Mouse (Mus musculus): ENCODE measurements around the gene Plekha1. TPM values are rescaled to one million over a fixed set of nuclear protein-coding genes. Genes with fewer than 3 reads are reported as not detected.
A peak's percentile ranks its signal among the peaks of the same experiment; 100 is the strongest.

The Plekha1 gene
- total and polyA plus RNA-seq, 3 experiments: 0.23 to 8.3 (median 0.36) TPM

DNA sequence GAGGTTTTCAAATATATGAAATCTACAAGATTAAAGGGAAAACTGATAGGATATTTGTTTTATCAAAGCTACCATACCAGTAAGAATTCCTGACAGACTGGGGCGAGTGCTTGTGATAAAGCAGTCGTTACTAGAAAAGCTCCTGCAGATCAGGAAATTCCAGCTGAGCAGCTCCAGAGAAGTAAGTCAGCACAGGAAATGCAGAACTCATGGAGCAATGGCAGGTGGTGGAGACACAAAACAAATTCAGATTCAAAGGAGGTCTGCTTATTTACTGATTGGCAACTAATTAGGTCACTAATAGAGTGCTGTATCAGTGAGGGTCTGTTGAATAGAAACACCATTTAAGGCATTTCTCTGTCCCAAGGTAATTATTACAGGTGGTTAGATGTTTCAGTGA is 25.3 kb downstream of the Plekha1 start:
- in situ Hi-C loops (cut with MboI; ENCODE audit: low pct_ligation_motif_present, low pct_unique_long_range_greater_than_20kb, low sequenced_read_pairs): no loop called here
- no peaks in the 10 kb centered on the region for H3K36me3 ChIP-seq (replicated peaks in 1 of 2; ENCODE audit: control insufficient read depth in 1 of 2, insufficient read depth in 1 of 2, low read length in 1 of 2)
- H3K4me1 ChIP-seq (ENCODE audit: control insufficient read depth in 1 of 2, insufficient read depth in 2 of 2): peaks cover 0 to 27% of the 10 kb centered on the region in 2 experiments; a peak in 2 of 4 replicates
- TF ChIP-seq RAD21 (IDR thresholded peaks at IDR 0.05; ENCODE audit: low read depth, low read length) (no peak), PAX5 (IDR thresholded peaks at IDR 0.05; ENCODE audit: low read length) (no peak), MXI1 (IDR thresholded peaks at IDR 0.05; ENCODE audit: low read depth, low read length) (no peak), USF2 (conservative IDR thresholded peaks at IDR 0.05; ENCODE audit: low read depth, low read length) (no peak), SMC3 (IDR thresholded peaks at IDR 0.05; ENCODE audit: low read depth, low read length) (no peak), E2F4 (IDR thresholded peaks at IDR 0.05; ENCODE audit: insufficient replicate concordance, low read depth, low read length) (no peak)
- H3K9me3 ChIP-seq (replicated peaks; ENCODE audit: low read length): no peaks in the 10 kb centered on the region
- no peak overlapping the region for H3K9ac ChIP-seq (ENCODE audit: insufficient read depth, low read depth)
- no peak overlapping the region for H3K4me2 ChIP-seq (ENCODE audit: insufficient read depth, low read depth, poor library complexity, severe bottlenecking)
- dilution Hi-C loops (cut with MboI; ENCODE audit: extremely low pct_ligation_motif_present, extremely low pct_unique_long_range_greater_than_20kb, low sequenced_read_pairs): no loop called here
- no peak overlapping the region for H3K27ac ChIP-seq (ENCODE audit: insufficient read depth, low read depth)
- no peak overlapping the region for H3K4me3 ChIP-seq (replicated peaks in 1 of 3; ENCODE audit: low read depth in 2 of 3, low read length in 2 of 3, poor library complexity in 1 of 3)
- H3K27me3 ChIP-seq (replicated peaks): peaks cover 2% of the 10 kb centered on the region
- DNase-seq (ENCODE audit: extremely low read depth): no peak
- H3K79me2 ChIP-seq (replicated peaks; ENCODE audit: control insufficient read depth, extremely low read depth, insufficient read depth, poor library complexity, severe bottlenecking): no peaks in the 10 kb centered on the region

DNA sequence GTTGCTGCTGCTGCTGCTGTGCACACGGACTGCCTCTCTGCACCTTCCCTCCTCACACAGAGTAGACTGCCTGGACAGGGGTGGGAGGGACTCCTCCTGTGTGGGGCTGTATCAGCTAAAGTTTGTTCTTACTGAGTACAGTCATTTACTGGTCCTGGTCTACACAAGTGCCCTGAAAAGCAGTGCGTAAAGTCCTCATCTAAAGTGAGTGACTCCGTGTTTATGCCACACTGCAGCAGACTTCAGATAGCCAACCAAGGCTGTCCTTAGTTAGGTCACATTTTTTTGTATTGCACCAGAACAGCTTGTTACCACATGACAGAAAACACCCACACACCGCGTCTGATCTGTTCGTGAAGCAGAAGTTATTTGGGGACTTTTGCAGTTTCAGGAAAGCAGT is 27.4 kb downstream of the Plekha1 start:
- no peaks in the 10 kb centered on the region for H3K79me2 ChIP-seq (replicated peaks; ENCODE audit: control insufficient read depth, extremely low read depth, insufficient read depth, poor library complexity, severe bottlenecking)
- no peaks in the 10 kb centered on the region for H3K36me3 ChIP-seq (replicated peaks in 1 of 2; ENCODE audit: control insufficient read depth in 1 of 2, insufficient read depth in 1 of 2, low read length in 1 of 2)
- no peak overlapping the region for H3K4me2 ChIP-seq (ENCODE audit: insufficient read depth, low read depth, poor library complexity, severe bottlenecking)
- peaks cover 0 to 31% of the 10 kb centered on the region in 2 experiments; a peak in 2 of 4 replicates for H3K4me1 ChIP-seq (ENCODE audit: control insufficient read depth in 1 of 2, insufficient read depth in 2 of 2)
- dilution Hi-C loops (cut with MboI; ENCODE audit: extremely low pct_ligation_motif_present, extremely low pct_unique_long_range_greater_than_20kb, low sequenced_read_pairs): no loop called here
- TF ChIP-seq POLR2A (IDR thresholded peaks at IDR 0.05; ENCODE audit: low read depth, low read length) (no peak), MEF2A (IDR thresholded peaks at IDR 0.05; ENCODE audit: borderline replicate concordance, low read depth, low read length) (no peak), RCOR1 (conservative IDR thresholded peaks at IDR 0.05; ENCODE audit: low read depth, low read length) (no peak)
- peaks cover 2% of the 10 kb centered on the region for H3K27me3 ChIP-seq (replicated peaks)
- in situ Hi-C loops (cut with MboI; ENCODE audit: low pct_ligation_motif_present, low pct_unique_long_range_greater_than_20kb, low sequenced_read_pairs): no loop called here
- no peak overlapping the region for H3K9ac ChIP-seq (ENCODE audit: insufficient read depth, low read depth)
- H3K4me3 ChIP-seq (replicated peaks in 1 of 3; ENCODE audit: low read depth in 2 of 3, low read length in 2 of 3, poor library complexity in 1 of 3): no peak overlapping the region
- no peak overlapping the region for H3K27ac ChIP-seq (ENCODE audit: insufficient read depth, low read depth)
- peak; percentile 24 for DNase-seq (ENCODE audit: extremely low read depth)
- no peaks in the 10 kb centered on the region for H3K9me3 ChIP-seq (replicated peaks; ENCODE audit: low read length)

DNA sequence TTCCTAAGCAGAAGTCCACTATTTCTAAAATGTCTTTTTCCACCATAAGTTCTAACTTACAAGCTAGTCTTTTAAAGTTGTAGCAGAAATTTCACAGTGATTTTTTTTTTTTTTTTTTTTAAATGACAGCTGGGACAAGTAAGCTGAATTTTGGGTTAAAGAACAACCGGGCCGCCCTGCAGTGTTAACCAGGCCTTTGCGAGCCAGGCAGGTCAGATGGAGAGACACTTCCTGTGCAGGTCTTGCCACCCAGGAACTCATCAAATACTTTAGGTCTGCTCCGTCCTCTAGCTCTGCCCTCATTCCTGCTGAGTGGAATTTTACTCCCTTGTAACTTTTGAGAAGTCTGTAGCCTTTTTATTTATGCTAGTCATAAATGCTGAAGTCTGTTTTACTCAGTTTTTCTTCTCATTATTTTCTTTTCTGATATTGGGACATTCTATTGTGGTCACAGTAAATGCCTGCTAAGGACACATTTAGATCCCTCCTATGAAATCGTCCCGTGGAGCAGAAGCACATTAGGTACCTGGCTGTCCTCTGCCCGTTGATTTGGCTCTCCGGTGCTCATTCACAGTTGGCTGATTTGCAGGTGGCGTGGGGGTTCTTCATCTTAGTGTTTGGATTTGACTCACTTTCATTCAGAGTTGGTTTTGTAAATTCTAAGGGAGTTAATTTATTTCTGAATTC is 29.5 kb downstream of the Plekha1 start:
- Histone ChIP-seq H3K9me3 (replicated peaks; ENCODE audit: low read length) (no peaks in the 10 kb centered on the region), H3K4me2 (ENCODE audit: insufficient read depth, low read depth, poor library complexity, severe bottlenecking) (no peak overlapping the region), H3K36me3 (replicated peaks in 1 of 2; ENCODE audit: control insufficient read depth in 1 of 2, insufficient read depth in 1 of 2, low read length in 1 of 2) (no peaks in the 10 kb centered on the region), H3K79me2 (replicated peaks; ENCODE audit: control insufficient read depth, extremely low read depth, insufficient read depth, poor library complexity, severe bottlenecking) (no peaks in the 10 kb centered on the region), H3K4me1 (ENCODE audit: control insufficient read depth in 1 of 2, insufficient read depth in 2 of 2) (peaks cover 0 to 26% of the 10 kb centered on the region in 2 experiments; a peak in 2 of 4 replicates), H3K4me3 (replicated peaks in 1 of 3; ENCODE audit: low read depth in 2 of 3, low read length in 2 of 3, poor library complexity in 1 of 3) (no peak overlapping the region), H3K27ac (ENCODE audit: insufficient read depth, low read depth) (no peak overlapping the region), H3K9ac (ENCODE audit: insufficient read depth, low read depth) (no peak overlapping the region), H3K27me3 (replicated peaks) (peaks cover 2% of the 10 kb centered on the region)
- dilution Hi-C loops (cut with MboI; ENCODE audit: extremely low pct_ligation_motif_present, extremely low pct_unique_long_range_greater_than_20kb, low sequenced_read_pairs): no loop called here
- TF ChIP-seq JUND (conservative IDR thresholded peaks at IDR 0.05; ENCODE audit: low read depth, low read length) (no peak), CHD1 (IDR thresholded peaks at IDR 0.05; ENCODE audit: low read depth, low read length) (no peak), MAFK (IDR thresholded peaks at IDR 0.05; ENCODE audit: insufficient replicate concordance, low read length) (no peak), EP300 (IDR thresholded peaks at IDR 0.05; ENCODE audit: low read length) (0 out of 2 replicates have a peak, but pooled peaks have one; percentile 14), TCF12 (IDR thresholded peaks at IDR 0.05; ENCODE audit: low read depth, low read length) (no peak), MAX (IDR thresholded peaks at IDR 0.05; ENCODE audit: low read length) (no peak)
- in situ Hi-C loops (cut with MboI; ENCODE audit: low pct_ligation_motif_present, low pct_unique_long_range_greater_than_20kb, low sequenced_read_pairs): no loop called here
- DNase-seq (ENCODE audit: extremely low read depth): peak; percentile 8
